Mouse (Mus musculus): ENCODE results near the gene Tdrd1.
A peak's percentile ranks its signal among the peaks of the same experiment; 100 is the strongest.
"Not testable (repeated sequence)": the region's sequence is repeated elsewhere in the genome, so short reads cannot be mapped to it uniquely, and the experiment has no call there.

The Tdrd1 gene

DNA sequence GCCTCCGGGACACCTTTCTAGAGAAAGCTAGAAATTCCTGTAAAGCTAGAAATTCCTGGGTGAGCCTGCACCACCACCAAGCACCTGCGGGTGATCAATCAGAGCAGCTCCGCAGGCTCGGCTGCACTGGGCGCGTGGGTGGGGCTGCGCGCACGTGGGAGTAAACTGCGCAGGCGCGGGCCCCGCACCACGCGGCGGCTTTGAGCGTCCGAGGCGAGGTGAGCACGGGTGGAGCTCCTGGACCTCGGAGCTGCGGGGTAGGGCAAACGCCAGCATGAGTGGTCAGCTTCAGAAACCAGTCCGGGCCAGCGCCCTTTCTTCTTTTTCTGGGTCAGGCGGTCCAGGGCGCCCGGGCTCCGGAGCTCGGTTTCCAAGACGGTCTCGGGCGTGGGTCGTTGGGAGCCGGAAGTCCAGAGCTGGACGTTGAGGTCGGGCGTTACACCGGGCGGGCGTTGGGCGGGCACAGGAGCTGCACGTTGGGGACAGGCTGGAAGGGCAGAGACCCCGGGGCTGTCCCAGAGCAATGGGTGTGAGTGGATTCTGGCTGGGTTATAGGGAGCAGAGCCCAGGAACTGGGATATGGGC is at the start of gene Tdrd1:
Gene Tdrd1 (plus strand): TSS at position 163 of the 585 bp plus-strand sequence.
- DNase-seq (ENCODE audit: low read depth, low spot score) = no peak

DNA sequence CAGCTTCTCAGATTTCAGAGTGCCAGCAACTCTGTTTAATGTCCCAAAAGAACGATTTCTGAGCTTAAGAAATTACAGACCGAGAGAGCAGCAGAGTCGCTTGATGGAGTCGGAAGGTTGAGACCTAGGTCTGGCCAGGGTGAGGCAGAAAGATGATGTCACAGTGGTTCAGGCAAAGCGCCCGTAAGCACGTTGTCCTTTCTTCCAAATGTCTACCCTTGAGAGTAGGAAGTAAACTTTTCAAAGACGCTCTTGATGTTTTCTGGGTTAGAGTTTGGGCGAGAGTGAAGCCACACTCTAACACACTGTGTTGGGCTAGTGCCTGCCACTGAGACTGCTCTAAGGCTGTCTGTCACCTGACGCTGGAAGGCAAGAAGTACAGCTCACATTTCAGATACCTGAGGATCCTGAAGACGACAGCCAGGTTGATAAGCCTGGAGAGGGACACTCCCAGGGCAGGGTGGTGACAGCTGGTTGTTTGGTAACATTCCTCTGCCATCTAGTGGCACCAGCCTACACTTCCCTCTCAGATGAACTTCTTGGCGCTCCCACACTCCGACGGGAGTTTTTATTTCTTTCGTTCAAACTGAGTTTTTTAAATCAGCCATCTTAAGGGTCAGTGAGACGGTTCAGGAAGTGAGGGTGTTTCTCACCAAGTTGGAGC is 49.2 kb upstream of the Tdrd1 start:
- peak; percentile 80 for DNase-seq (ENCODE audit: low read depth, low spot score)

- not testable (repeated sequence) for DNase-seq (ENCODE audit: low read depth, low spot score)
Observed at GRCm38 (mm10) chr19:56778532-56778931, 47.5 kb upstream of the Tdrd1 start.

DNA sequence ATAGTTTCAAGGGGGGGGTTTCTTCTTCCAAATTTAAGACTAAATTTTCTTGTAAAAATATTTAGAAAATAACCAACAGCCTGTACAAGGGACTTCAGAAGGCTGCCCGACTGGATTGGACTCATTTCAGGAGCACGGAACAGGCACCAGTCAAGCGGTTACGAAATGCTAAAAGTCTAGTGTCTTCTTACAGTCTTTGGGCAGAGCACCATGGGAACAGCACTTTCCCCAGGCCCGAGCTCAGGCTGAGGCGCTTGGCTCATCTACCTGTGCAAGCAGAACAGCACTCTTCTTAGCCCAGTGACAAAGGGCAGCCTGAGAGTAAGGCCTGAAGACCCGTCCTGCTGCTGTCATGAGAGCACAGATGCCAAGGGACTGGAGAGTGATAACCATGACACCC is 38.1 kb upstream of the Tdrd1 start:
- DNase-seq (ENCODE audit: low read depth, low spot score) = no peak

DNA sequence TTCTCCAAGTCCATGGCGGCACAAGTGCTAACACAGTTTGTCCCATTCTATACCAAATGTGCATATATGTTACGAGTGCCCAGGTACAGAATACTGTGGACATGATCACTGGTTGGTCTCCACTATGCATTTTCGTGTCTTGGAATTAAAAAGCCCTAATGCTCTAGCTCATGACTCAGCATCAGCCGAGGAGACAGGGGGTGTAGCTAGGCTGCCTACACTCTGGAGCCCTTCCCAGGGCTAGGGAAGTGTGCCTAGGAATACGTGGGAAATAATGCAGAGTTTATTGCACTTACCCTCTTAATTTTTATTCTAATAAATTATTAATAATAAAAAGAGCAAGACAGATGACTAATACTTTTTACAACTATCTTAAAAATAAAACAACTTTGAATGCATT is 37.1 kb upstream of the Tdrd1 start:
- peak; percentile 64 for DNase-seq (ENCODE audit: low read depth, low spot score)

GRCm38 (mm10) chr19:56797376-56797775 is 28.6 kb upstream of the Tdrd1 start:
- DNase-seq (ENCODE audit: low read depth, low spot score) = no peak

DNA sequence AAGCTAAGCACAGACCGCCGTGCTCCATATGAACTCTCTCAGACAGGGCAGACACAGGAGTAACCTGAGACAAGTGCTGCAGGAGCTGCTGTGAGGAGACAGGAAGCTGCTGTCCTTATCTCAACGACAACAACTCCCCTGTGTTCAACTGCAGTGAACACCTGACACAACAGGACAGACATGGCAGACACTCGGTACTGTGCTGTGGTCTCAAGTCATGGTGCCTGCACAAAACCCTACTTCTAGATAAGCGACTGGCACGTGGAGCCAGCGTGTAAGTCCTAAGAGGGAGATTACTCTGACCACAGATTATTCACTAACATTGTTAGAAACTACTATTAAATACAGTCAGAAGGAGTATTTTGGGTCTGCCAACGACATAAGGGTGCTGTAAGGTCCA is 25.8 kb upstream of the Tdrd1 start:
- DNase-seq (ENCODE audit: low read depth, low spot score) = no peak

DNA sequence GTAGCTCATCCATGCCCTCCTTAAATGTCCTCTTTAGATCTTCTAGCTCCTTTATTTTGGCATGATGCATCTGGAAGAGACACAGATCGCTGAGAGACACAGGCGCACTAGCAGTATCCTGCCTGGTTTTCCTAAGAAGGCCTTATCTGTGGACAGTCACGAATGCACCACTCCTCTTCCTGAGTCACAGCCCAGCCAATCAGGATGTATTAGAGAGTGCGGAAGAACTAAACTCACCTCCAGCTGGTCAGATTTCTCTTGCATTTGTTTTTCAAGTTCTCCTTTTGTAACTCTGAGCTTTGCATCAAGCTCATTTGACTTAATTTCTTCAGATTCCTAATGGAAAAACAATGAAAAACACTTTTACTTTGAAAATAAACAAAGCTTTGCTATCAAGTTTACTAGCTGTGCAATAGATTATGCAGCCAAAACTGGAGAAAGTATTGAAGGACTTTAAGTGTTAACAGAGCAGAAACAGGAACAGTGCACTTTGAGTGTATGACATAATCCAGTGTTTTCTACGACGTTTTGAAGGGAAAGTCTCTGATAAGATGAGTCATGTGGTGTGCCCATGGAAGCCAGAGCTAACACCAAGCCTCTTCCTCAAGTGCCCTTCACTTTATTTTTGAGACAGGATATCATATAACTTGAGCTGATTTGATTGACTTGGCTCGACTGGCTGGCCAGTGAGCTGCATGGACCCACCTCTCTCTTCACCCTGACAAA is 24.9 kb upstream of the Tdrd1 start:
- no peak for DNase-seq (ENCODE audit: low read depth, low spot score)

GRCm38 (mm10) chr19:56801656-56802351 is 24.2 kb upstream of the Tdrd1 start:
- no peak for DNase-seq (ENCODE audit: low read depth, low spot score)

DNA sequence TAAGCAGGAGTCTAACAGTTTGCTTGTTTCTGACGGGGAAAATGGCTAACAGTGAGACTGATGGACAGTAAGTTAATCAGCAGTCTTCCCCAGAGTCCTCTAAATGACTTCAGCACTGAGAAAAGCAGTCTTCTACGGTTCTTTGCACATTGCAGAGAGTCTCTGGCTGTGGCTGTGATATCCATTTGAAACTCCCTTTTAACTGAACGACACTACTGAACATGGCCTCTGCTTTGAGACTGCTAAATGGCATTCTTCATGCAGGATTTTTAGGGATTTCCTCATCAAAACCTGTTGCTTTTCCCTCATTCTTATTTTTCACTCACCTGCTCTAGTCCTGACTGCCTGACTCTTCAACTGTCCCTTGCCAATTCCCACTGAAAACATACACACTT is 23.7 kb upstream of the Tdrd1 start:
- DNase-seq (ENCODE audit: low read depth, low spot score) = no peak

GRCm38 (mm10) chr19:56805366-56805765 is 20.6 kb upstream of the Tdrd1 start:
- peak; percentile 87 for DNase-seq (ENCODE audit: low read depth, low spot score)

- no peak for DNase-seq (ENCODE audit: low read depth, low spot score)
Observed at GRCm38 (mm10) chr19:56807122-56807521, 18.9 kb upstream of the Tdrd1 start.

DNA sequence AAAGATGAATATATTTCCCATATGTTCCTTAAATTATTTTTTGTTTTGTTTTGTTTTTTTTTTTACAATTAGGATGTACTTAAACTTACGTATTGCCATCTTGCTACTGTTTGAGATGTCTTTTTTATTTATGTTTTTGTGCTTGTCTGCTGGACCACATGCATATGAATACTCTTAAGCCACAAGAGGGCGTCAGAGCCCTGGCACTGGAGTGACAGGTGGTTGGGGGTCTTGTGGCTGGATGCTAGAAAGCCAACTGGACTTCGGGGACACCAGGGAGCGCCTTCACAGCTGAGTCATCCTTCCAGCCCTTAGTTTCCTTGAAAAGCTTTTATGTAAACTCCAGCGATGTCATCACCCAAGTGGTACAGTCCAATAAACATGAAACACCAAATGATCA is 17.2 kb upstream of the Tdrd1 start:
- DNase-seq (ENCODE audit: low read depth, low spot score) = peak; percentile 30

GRCm38 (mm10) chr19:56810641-56811146 is 15.3 kb upstream of the Tdrd1 start:
- no peak for DNase-seq (ENCODE audit: low read depth, low spot score)

DNA sequence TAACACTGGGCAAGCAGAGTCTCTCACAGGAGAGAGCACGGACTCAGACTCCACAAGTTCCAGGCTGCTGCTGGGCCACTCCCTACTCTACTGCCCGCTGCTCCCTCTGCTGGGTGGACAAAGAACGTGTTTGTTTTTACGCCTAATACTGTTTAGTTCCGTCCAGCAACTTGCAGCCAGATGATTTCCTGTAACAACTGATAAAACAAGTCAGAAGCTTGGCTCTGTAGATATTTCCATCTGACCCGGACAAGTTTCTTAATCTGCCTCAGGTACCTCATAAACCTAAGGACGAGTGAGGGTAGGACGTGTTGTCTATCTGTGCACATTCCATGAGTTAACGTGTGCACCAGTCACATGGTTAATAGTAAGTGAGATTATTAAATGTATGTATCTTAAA is 14.4 kb upstream of the Tdrd1 start:
- peak; percentile 48 for DNase-seq (ENCODE audit: low read depth, low spot score)

DNA sequence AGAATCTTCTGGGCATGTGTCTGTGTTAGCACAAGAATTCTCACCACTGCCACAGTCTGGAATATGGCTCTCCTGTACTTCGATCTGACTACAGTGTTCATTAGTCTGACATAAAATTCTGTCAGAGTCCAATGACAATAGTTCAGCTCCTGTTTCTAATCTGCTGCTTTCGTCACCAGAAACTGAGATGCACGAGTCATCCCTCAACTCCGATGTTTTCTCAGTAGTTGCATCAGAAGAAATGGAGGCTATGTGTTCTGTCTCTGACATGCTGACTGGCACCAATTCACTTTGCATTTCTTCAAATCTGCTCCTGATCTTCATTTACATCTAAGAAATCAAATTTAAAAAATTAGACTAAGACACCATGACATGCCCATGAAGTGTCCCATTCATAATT is 12.6 kb upstream of the Tdrd1 start:
- DNase-seq (ENCODE audit: low read depth, low spot score) = no peak

DNA sequence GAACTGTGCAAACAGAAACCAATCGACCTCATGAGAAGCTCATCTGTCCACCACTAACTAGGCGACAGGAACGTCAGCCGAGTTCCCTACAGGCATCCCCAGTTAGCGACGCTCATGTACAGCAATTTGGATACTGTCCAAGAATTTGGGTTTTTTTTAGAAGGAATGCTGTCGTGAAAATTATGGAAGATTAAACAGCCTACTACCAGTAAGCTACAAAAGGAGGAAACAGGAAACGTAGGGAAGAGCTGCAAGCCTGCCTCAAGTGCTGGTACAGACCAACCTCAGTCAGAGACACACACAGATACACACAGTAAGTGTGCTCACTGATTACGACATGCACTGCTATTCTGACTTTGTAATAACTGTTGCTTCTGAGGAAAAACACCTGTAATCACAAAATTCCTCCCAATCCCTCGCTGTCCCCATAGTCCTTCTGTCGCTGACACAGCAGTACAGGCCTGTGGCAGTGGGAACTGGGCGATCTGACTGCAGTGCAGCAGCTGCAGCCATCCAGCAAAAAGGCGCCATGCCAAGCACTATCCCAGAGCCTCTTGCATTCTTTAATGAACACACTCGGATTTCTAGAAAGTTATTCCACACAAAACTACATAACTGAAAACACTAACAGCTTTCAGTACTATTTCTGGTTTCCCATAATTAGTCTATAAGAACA is 8.0 kb upstream of the Tdrd1 start:
- DNase-seq (ENCODE audit: low read depth, low spot score) = peak; percentile 70

- peak; percentile 16 for DNase-seq (ENCODE audit: low read depth, low spot score)
Observed at GRCm38 (mm10) chr19:56821040-56821797, 4.8 kb upstream of the Tdrd1 start.

DNA sequence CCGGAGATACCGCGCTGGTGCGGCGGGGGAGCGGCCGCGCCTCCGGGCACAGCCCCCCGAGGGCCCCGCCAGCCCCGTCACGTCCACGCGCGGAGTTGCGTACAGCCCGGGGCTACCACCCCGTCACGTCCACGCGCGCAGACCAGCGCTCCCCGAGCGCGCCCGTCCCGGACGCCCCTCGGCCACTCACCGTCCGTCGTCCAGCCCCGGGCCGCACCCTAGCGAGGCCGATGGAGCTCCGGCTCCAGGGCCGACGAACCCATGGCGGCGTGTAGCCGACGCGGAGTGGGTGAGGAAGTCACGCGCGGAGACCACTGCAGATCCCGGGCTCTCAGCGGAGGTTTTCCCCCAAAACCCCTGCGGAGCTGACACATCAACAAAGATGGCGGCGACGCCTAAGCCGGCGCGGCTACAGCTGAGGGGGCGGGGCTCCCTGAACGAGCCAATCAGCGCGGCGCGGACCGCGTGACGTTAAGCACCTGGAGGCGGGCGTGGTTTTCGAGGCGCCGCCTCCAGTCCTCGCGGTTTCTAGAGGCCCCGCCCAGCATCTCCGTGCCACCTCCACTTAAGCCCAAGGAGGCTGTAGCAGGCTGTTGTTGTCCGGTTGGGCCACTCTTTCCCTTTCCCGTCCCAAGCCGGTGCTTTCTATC is 4.1 kb upstream of the Tdrd1 start, which contains the start of gene Ccdc186:
Gene Ccdc186 (minus strand): TSS at position 393 of the 650 bp plus-strand sequence.
- DNase-seq (ENCODE audit: low read depth, low spot score) = peak; percentile 97

DNA sequence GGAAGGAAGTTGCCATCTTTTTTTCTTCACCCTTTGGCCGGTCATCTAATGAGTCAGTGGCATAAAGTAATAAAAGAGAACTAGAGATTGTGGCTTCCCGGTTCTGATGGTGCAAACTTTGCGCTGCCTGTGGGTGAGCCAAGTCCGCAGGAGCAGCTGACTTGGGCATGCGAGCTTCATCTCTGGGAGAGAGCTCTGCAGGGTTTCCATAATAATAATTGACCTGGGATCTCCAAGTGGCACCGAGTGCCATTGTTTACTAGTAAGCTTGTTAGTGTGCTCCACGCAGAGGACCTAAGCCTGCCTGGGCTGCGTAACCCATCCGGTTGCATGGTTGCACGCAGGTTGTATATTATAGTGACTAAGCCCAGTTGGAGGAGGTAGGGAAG is 3.6 kb upstream of the Tdrd1 start:
- DNase-seq (ENCODE audit: low read depth, low spot score) = no peak

All from brain, adult 2 months (tissue).